Mouse (Mus musculus) adipocyte (in vitro differentiated cells): Measurements from ENCODE around the gene Gm20716.

Experiments used
- DNase-seq: peaks from one replicate; pipeline ENCODE4 v3.0.0-alpha.2; 2016; ENCODE audit warnings: low spot score

Gene Gm20716

GRCm38 (mm10) chr2:168230026-168230728 is at the start of gene Gm20716, which contains the start of the genes Dpm1 and Mocs3:
Gm20716 (minus strand) TSS chr2:168230364.
Dpm1 (minus strand) TSS chr2:168230591.
Mocs3 (plus strand) TSS chr2:168230622.
- peak; percentile 94 for DNase-seq

- DNase-seq: peak; percentile 63
Observed at GRCm38 (mm10) chr2:168274374-168274935, 44.3 kb upstream of the Gm20716 start.

GRCm38 (mm10) chr2:168273387-168273786 is 43.2 kb upstream of the Gm20716 start:
- DNase-seq: no peak

GRCm38 (mm10) chr2:168268033-168268432 is 37.9 kb upstream of the Gm20716 start:
- DNase-seq: no peak

GRCm38 (mm10) chr2:168260900-168261299 is 30.7 kb upstream of the Gm20716 start:
- DNase-seq: no peak

- DNase-seq: no peak
Observed at GRCm38 (mm10) chr2:168260124-168260523, 30.0 kb upstream of the Gm20716 start.

GRCm38 (mm10) chr2:168259046-168259445 is 28.9 kb upstream of the Gm20716 start:
- no peak for DNase-seq

GRCm38 (mm10) chr2:168257188-168257587 is 27.0 kb upstream of the Gm20716 start:
- DNase-seq: no peak

- DNase-seq: no peak
Observed at GRCm38 (mm10) chr2:168256506-168256905, 26.3 kb upstream of the Gm20716 start.

- no peak for DNase-seq
Observed at GRCm38 (mm10) chr2:168253822-168254221, 23.7 kb upstream of the Gm20716 start.

- peak; percentile 19 for DNase-seq
Observed at GRCm38 (mm10) chr2:168252639-168253292, 22.6 kb upstream of the Gm20716 start.

- DNase-seq: peak; percentile 89
Observed at GRCm38 (mm10) chr2:168250270-168250669, 20.1 kb upstream of the Gm20716 start.

GRCm38 (mm10) chr2:168248856-168249245 is 18.7 kb upstream of the Gm20716 start:
- peak; percentile 45 for DNase-seq

- no peak for DNase-seq
Observed at GRCm38 (mm10) chr2:168248167-168248855, 18.1 kb upstream of the Gm20716 start.

- no peak for DNase-seq
Observed at GRCm38 (mm10) chr2:168245571-168245970, 15.4 kb upstream of the Gm20716 start.

GRCm38 (mm10) chr2:168243278-168243677 is 13.1 kb upstream of the Gm20716 start:
- no peak for DNase-seq

- DNase-seq: no peak
Observed at GRCm38 (mm10) chr2:168242841-168243240, 12.7 kb upstream of the Gm20716 start.

- no peak for DNase-seq
Observed at GRCm38 (mm10) chr2:168238335-168238734, 8.2 kb upstream of the Gm20716 start.

- no peak for DNase-seq
Observed at GRCm38 (mm10) chr2:168233286-168233685, 3.1 kb upstream of the Gm20716 start.

- no peak for DNase-seq
Observed at GRCm38 (mm10) chr2:168231471-168231829, 1.3 kb upstream of the Gm20716 start.

- DNase-seq: no peak
Observed at GRCm38 (mm10) chr2:168230773-168231470, 758 bp upstream of the Gm20716 start.
